Mouse (Mus musculus) CH12.LX (cell line): ENCODE data around the gene Eif3m. TPM values are rescaled to one million over a fixed set of nuclear protein-coding genes. Genes with fewer than 3 reads are reported as not detected.

ENCODE experiments used
- polyA plus RNA-seq: library from polyadenylated mRNA; unstranded; fragments of >175 nt; gene quantifications from 2 replicates; pipeline ENCODE4 v1.2.1, GENCODE M21; 2012; ENCODE audit warnings: low read depth; ENCODE audit not compliant: insufficient read length
- total RNA-seq, 2 experiments: library from RNA; depleted of rRNA; stranded (reverse); fragments of 300-350 nt in 1 of 2; fragments of >200 nt in 1 of 2; gene quantifications; 2 replicates each; pipeline ENCODE4 v1.2.3; 2012 to 2014

Gene Eif3m
- total and polyA plus RNA-seq, 3 experiments = 268 to 558 (median 273) TPM

Other genes with a start within 250 kb of the Eif3m start
- gene Qser1, start 200.3 kb downstream of the Eif3m start, total RNA-seq (2012; rRNA removed) = 3.3 and 3.7 TPM in 2 replicates
- gene Qser1, start 200.3 kb downstream of the Eif3m start, total RNA-seq (2014; rRNA removed) = 6.3 and 6.8 TPM in 2 replicates
- gene Qser1, start 200.3 kb downstream of the Eif3m start, polyA plus RNA-seq = 9.5 and 10.2 TPM in 2 replicates
- 18.3 and 21.0 TPM in 2 replicates for gene Prrg4, start 167.2 kb downstream of the Eif3m start, total RNA-seq (2012; rRNA removed)
- gene Prrg4, start 167.2 kb downstream of the Eif3m start, total RNA-seq (2014; rRNA removed) = 24.4 and 24.7 TPM in 2 replicates
- 11.0 and 13.9 TPM in 2 replicates for gene Prrg4, start 167.2 kb downstream of the Eif3m start, polyA plus RNA-seq
- gene Ccdc73, start 149.3 kb downstream of the Eif3m start, total RNA-seq (2012; rRNA removed) = 1.8 and 5.1 TPM in 2 replicates
- 2.2 TPM in 1 of 2 replicates, not detected in the other for gene Ccdc73, start 149.3 kb downstream of the Eif3m start, total RNA-seq (2014; rRNA removed)
- gene Ccdc73, start 149.3 kb downstream of the Eif3m start, polyA plus RNA-seq = 0.97 and 2.2 TPM in 2 replicates
- gene Gm11060, start 74.9 kb upstream of the Eif3m start, total RNA-seq (2012; rRNA removed) = not detected in 2 replicates
- gene Gm11060, start 74.9 kb upstream of the Eif3m start, total RNA-seq (2014; rRNA removed) = not detected in 2 replicates
- not detected in 2 replicates for gene Gm11060, start 74.9 kb upstream of the Eif3m start, polyA plus RNA-seq
- gene Wt1, start 109.4 kb upstream of the Eif3m start, total RNA-seq (2012; rRNA removed) = not detected in 2 replicates
- gene Wt1, start 109.4 kb upstream of the Eif3m start, total RNA-seq (2014; rRNA removed) = not detected in 2 replicates
- not detected in 2 replicates for gene Wt1, start 109.4 kb upstream of the Eif3m start, polyA plus RNA-seq
- gene Them7, start 207.2 kb upstream of the Eif3m start, total RNA-seq (2012; rRNA removed) = not detected in 2 replicates
- gene Them7, start 207.2 kb upstream of the Eif3m start, total RNA-seq (2014; rRNA removed) = not detected in 2 replicates
- not detected in 2 replicates for gene Them7, start 207.2 kb upstream of the Eif3m start, polyA plus RNA-seq